Mouse (Mus musculus) G1E (cell line): ENCODE results near the gene St8sia6.

Source experiments
- CTCF ChIP-seq: IDR thresholded peaks from 2 replicates; pipeline ENCODE4 v1.5.1; 2012; ENCODE audit warnings: low read depth, low read length, inconsistent platforms, mixed read lengths
- POLR2AphosphoS5 ChIP-seq: IDR thresholded peaks from 2 replicates; pipeline ENCODE4 v1.6.1; 2012; ENCODE audit warnings: low read depth, low read length, inconsistent platforms; ENCODE audit not compliant: insufficient replicate concordance

- no peak for TF ChIP-seq CTCF
- no peak for TF ChIP-seq POLR2AphosphoS5
These were observed 43.8 kb downstream of the St8sia6 start for GRCm38 (mm10) chr2:13750089-13750488.
